Mouse (Mus musculus): ENCODE results near the gene Rab42. TPM values are rescaled to one million over a fixed set of nuclear protein-coding genes. Genes with fewer than 3 reads are reported as not detected.

The Rab42 gene
- polyA plus RNA-seq, 1 experiment from 2014 or later: 1.3 TPM

DNA sequence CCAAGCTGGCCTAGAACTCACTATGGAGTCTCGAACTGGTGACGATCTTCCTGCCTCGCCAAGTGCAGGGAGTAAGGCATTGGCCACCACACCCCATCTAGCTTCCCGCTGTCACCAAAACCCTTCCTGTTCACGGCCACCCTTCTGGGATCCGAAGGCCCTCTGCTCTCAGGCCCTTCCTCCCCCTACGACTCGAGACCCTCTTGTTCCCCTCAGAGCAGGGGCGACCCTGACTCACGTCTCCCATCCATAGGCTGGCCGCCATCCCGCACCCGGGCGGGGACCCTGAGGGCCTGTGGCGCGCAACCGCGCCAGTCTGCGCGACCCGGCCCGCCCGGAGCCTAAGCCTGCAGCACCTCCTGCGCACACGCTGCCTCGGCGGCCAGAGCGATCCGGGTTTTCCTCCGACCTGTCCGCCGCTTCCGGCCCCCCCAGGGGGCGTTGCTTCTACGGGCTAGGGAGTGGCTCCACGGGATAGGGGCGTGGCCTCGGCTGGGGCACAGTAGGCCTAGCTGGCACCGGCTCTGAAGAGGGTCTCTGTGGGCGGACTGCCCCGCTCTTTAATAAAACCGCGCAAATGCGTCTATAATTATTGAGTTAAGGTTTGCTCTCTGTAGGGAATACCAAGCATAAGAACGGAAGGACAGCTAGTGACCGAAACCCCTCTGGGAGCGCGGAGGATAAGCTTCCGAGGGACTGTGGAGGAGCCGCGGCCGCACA, 26.1 kb upstream of the Rab42 start, which contains the start of gene Trnau1ap:
Gene Trnau1ap (minus strand): TSS at position 424 of the 720 bp plus-strand sequence.
- peaks cover 11% of the 10 kb centered on the region for H3K4me1 ChIP-seq (ENCODE audit: control insufficient read depth, insufficient read depth, low read length)
- H3K4me2 ChIP-seq (ENCODE audit: low read length): peak within 1 kb of the TSS; percentile 77
- no peaks in the 10 kb centered on the region for H3K9me3 ChIP-seq (ENCODE audit: control insufficient read depth, low read length)
- peak within 1 kb of the TSS; percentile 77 for H3K9ac ChIP-seq (replicated peaks; ENCODE audit: low read length)
- peaks cover 39% of the 10 kb centered on the region for H3K36me3 ChIP-seq (ENCODE audit: control insufficient read depth, insufficient read depth, low read length)
- ATAC-seq (ENCODE audit: low FRiP score, low TSS enrichment) (peak; percentile 93), DNase-seq (peak; percentile 94)
- peak within 1 kb of the TSS; percentile 75 for H3K4me3 ChIP-seq (replicated peaks; ENCODE audit: low read depth, low read length)
- no peaks in the 10 kb centered on the region for H3K27me3 ChIP-seq (ENCODE audit: control insufficient read depth, insufficient read depth, low read length)
- under 1% methylated on average over 52 of the region's 52 CpGs for WGBS
- H3K27ac ChIP-seq (replicated peaks; ENCODE audit: low read depth, low read length): peak within 1 kb of the TSS; percentile 78

DNA sequence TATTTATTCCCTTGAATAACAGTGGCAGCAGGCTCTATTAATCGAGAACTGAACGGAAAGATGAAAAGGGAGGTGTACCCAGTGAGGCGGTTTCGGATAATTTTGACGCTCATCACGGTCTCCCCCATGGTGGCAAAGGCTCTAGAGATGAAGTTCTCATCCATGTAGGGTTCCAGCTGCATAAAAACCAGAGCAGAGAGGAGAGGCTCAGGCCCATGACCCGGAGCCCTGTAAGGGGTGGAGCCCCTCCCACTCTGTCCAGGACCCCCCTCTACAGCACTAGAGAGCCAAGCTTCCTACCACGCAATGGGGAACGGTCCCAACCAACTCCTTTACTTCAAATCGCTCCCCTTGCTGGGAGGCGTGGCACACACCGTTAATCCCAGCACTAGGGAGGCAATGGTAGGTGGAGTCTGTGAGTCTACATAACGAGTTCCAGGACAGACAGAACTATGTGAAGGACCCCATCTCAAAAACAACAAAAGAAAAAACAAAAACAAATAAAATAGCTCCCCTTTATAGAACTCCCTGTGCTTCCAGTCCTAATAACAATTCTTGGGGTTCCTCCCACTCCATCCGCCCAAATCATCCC, 25.3 kb upstream of the Rab42 start:
- no peak for DNase-seq
- Histone ChIP-seq H3K4me2 (ENCODE audit: low read length) (peak overlapping the region; percentile 77), H3K27ac (replicated peaks; ENCODE audit: low read depth, low read length) (peak overlapping the region; percentile 78; the same call in 1 of the 2 replicates), H3K4me1 (ENCODE audit: control insufficient read depth, insufficient read depth, low read length) (peaks cover 11% of the 10 kb centered on the region), H3K9ac (replicated peaks; ENCODE audit: low read length) (peak overlapping the region; percentile 77), H3K36me3 (ENCODE audit: control insufficient read depth, insufficient read depth, low read length) (peaks cover 39% of the 10 kb centered on the region), H3K9me3 (ENCODE audit: control insufficient read depth, low read length) (no peaks in the 10 kb centered on the region), H3K27me3 (ENCODE audit: control insufficient read depth, insufficient read depth, low read length) (no peaks in the 10 kb centered on the region), H3K4me3 (replicated peaks; ENCODE audit: low read depth, low read length) (peak overlapping the region; percentile 75)
- no peak for ATAC-seq (ENCODE audit: low FRiP score, low TSS enrichment)
- WGBS: 46% methylated on average over 14 of the region's 14 CpGs

DNA sequence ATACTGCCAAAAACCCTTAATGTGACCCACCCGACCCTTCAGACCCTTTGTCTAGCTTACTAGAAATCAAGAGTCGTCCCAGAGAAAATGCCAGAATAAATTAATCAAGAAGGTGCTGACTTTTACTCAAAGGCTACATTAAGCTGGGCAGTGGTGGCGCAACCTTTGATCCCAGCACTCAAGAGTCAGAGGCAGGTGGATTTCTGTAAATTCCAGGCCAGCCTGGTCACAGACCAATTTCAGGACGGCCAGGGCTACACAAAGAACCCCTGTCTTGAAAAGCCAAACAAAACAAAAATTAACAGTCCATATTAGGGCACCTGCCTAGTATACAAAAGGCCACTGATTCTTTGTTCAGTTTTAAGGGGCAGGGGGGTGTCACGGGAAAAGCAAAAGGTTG, 23.3 kb upstream of the Rab42 start:
- Histone ChIP-seq H3K4me2 (ENCODE audit: low read length) (no peak overlapping the region), H3K4me3 (replicated peaks; ENCODE audit: low read depth, low read length) (no peak overlapping the region), H3K9me3 (ENCODE audit: control insufficient read depth, low read length) (no peaks in the 10 kb centered on the region), H3K27ac (replicated peaks; ENCODE audit: low read depth, low read length) (no peak overlapping the region), H3K27me3 (ENCODE audit: control insufficient read depth, insufficient read depth, low read length) (no peaks in the 10 kb centered on the region), H3K36me3 (ENCODE audit: control insufficient read depth, insufficient read depth, low read length) (peaks cover 37% of the 10 kb centered on the region), H3K9ac (replicated peaks; ENCODE audit: low read length) (no peak overlapping the region), H3K4me1 (ENCODE audit: control insufficient read depth, insufficient read depth, low read length) (peaks cover 11% of the 10 kb centered on the region)
- no peak for DNase-seq
- WGBS: 82% methylated on average over 5 of the region's 5 CpGs
- no peak for ATAC-seq (ENCODE audit: low FRiP score, low TSS enrichment)

DNA sequence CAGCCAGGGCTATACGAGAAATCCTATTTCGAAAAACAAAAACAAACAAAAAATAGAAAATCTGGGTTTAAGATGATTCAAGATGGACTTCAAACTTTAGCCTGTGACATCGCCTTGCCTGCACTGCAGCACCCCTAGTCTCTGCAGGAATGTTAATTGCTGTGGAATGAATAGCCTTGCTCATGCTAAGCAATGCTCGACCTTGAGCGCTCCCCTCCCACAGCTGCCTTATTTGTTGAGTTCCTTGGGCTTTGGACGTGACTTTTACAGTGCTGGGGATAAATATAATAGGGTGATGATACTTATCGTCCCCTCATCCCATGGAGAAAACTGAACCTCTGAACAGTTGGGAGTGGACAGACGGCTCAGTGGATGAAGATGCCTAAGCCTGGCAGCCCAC, 12.5 kb upstream of the Rab42 start:
- Histone ChIP-seq H3K9me3 (ENCODE audit: control insufficient read depth, low read length) (no peaks in the 10 kb centered on the region), H3K27me3 (ENCODE audit: control insufficient read depth, insufficient read depth, low read length) (no peaks in the 10 kb centered on the region), H3K4me2 (ENCODE audit: low read length) (no peak overlapping the region), H3K27ac (replicated peaks; ENCODE audit: low read depth, low read length) (no peak overlapping the region), H3K36me3 (ENCODE audit: control insufficient read depth, insufficient read depth, low read length) (peaks cover 80% of the 10 kb centered on the region), H3K4me3 (replicated peaks; ENCODE audit: low read depth, low read length) (no peak overlapping the region), H3K9ac (replicated peaks; ENCODE audit: low read length) (no peak overlapping the region), H3K4me1 (ENCODE audit: control insufficient read depth, insufficient read depth, low read length) (no peaks in the 10 kb centered on the region)
- ATAC-seq (ENCODE audit: low FRiP score, low TSS enrichment): no peak
- WGBS: 90% methylated on average over 8 of the region's 8 CpGs
- no peak for DNase-seq

DNA sequence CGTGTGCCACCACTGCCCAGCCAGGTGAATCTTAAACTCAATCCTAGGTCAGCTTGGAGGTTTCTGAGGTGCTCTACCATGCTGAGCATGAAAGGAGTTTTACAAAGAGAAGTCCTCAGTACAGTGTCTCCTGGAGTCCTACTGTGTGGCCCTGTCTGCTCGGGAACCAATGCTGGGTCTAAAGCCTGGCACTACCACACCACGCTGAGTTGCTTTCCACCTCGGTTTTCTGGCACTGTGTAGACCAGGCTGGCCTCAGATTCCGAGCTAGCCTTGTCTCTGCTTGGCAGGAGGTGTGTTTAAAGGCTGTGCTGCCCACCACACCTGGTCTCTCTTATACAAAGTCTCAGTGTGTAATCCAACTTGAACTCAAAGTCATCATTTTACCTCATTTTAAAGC, 9.4 kb upstream of the Rab42 start:
- no peak overlapping the region for H3K9ac ChIP-seq (replicated peaks; ENCODE audit: low read length)
- peaks cover 11% of the 10 kb centered on the region for H3K4me1 ChIP-seq (ENCODE audit: control insufficient read depth, insufficient read depth, low read length)
- no peaks in the 10 kb centered on the region for H3K27me3 ChIP-seq (ENCODE audit: control insufficient read depth, insufficient read depth, low read length)
- H3K4me3 ChIP-seq (replicated peaks; ENCODE audit: low read depth, low read length): no peak overlapping the region
- DNase-seq (no peak), ATAC-seq (ENCODE audit: low FRiP score, low TSS enrichment) (no peak)
- WGBS: 91% methylated on average over 5 of the region's 5 CpGs
- no peaks in the 10 kb centered on the region for H3K9me3 ChIP-seq (ENCODE audit: control insufficient read depth, low read length)
- peaks cover 69% of the 10 kb centered on the region for H3K36me3 ChIP-seq (ENCODE audit: control insufficient read depth, insufficient read depth, low read length)
- H3K27ac ChIP-seq (replicated peaks; ENCODE audit: low read depth, low read length): no peak overlapping the region
- no peak overlapping the region for H3K4me2 ChIP-seq (ENCODE audit: low read length)

DNA sequence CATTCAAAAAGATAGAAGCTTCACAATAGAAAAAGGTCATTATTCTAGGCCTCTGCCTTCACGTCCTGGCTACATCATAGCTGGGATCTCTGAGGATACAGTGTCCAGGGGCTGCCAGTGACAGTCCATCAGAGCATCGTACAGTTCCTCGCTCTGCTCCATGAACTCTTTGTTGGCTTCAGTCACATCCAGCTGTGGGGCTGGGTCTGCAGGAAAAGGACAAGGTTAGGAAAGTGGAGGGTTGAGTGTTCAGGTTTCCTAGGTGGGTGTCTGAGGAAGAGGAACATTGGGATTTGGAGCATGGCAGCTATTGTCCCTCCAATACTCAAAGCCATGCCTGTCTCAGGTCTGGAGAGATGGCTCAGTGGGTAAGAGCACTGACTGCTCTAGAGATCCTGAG, 8.6 kb upstream of the Rab42 start:
- no peak overlapping the region for H3K4me3 ChIP-seq (replicated peaks; ENCODE audit: low read depth, low read length)
- H3K9ac ChIP-seq (replicated peaks; ENCODE audit: low read length): no peak overlapping the region
- H3K9me3 ChIP-seq (ENCODE audit: control insufficient read depth, low read length): no peaks in the 10 kb centered on the region
- H3K36me3 ChIP-seq (ENCODE audit: control insufficient read depth, insufficient read depth, low read length): peaks cover 62% of the 10 kb centered on the region
- no peak overlapping the region for H3K27ac ChIP-seq (replicated peaks; ENCODE audit: low read depth, low read length)
- WGBS: 59% methylated on average over 3 of the region's 3 CpGs
- peaks cover 11% of the 10 kb centered on the region for H3K4me1 ChIP-seq (ENCODE audit: control insufficient read depth, insufficient read depth, low read length)
- DNase-seq (no peak), ATAC-seq (ENCODE audit: low FRiP score, low TSS enrichment) (no peak)
- no peak overlapping the region for H3K4me2 ChIP-seq (ENCODE audit: low read length)
- no peaks in the 10 kb centered on the region for H3K27me3 ChIP-seq (ENCODE audit: control insufficient read depth, insufficient read depth, low read length)

GRCm38 (mm10) chr4:132311209-132311608, 8.0 kb upstream of the Rab42 start:
- no peak overlapping the region for H3K27ac ChIP-seq (replicated peaks; ENCODE audit: low read depth, low read length)
- H3K9ac ChIP-seq (replicated peaks; ENCODE audit: low read length): no peak overlapping the region
- WGBS: 47% methylated on average over 1 of the region's 1 CpGs
- H3K4me3 ChIP-seq (replicated peaks; ENCODE audit: low read depth, low read length): no peak overlapping the region
- DNase-seq: no peak
- no peaks in the 10 kb centered on the region for H3K27me3 ChIP-seq (ENCODE audit: control insufficient read depth, insufficient read depth, low read length)
- H3K9me3 ChIP-seq (ENCODE audit: control insufficient read depth, low read length): no peaks in the 10 kb centered on the region
- ATAC-seq (ENCODE audit: low FRiP score, low TSS enrichment): no peak
- H3K4me2 ChIP-seq (ENCODE audit: low read length): no peak overlapping the region
- peaks cover 11% of the 10 kb centered on the region for H3K4me1 ChIP-seq (ENCODE audit: control insufficient read depth, insufficient read depth, low read length)
- H3K36me3 ChIP-seq (ENCODE audit: control insufficient read depth, insufficient read depth, low read length): peaks cover 56% of the 10 kb centered on the region

- H3K4me2 ChIP-seq (ENCODE audit: low read length): peak overlapping the region; percentile 54
- peaks cover 47% of the 10 kb centered on the region for H3K36me3 ChIP-seq (ENCODE audit: control insufficient read depth, insufficient read depth, low read length)
- H3K27me3 ChIP-seq (ENCODE audit: control insufficient read depth, insufficient read depth, low read length): no peaks in the 10 kb centered on the region
- H3K9me3 ChIP-seq (ENCODE audit: control insufficient read depth, low read length): no peaks in the 10 kb centered on the region
- peak overlapping the region; percentile 92 for H3K27ac ChIP-seq (replicated peaks; ENCODE audit: low read depth, low read length)
- H3K4me1 ChIP-seq (ENCODE audit: control insufficient read depth, insufficient read depth, low read length): peaks cover 11% of the 10 kb centered on the region
- 33% methylated on average over 10 of the region's 10 CpGs for WGBS
- H3K4me3 ChIP-seq (replicated peaks; ENCODE audit: low read depth, low read length): peak overlapping the region; percentile 61
- DNase-seq (peak; percentile 67), ATAC-seq (ENCODE audit: low FRiP score, low TSS enrichment) (no peak)
- peak overlapping the region; percentile 93 for H3K9ac ChIP-seq (replicated peaks; ENCODE audit: low read length)
Measured at GRCm38 (mm10) chr4:132309849-132310472, 6.8 kb upstream of the Rab42 start.
